Mouse (Mus musculus) ZHBTc4 (cell line): ENCODE data around the gene Gh.
"Not testable (repeated sequence)": the region's sequence is repeated elsewhere in the genome, so short reads cannot be mapped to it uniquely, and the experiment has no call there.

ENCODE experiments used
- DNase-seq: peaks from one replicate; pipeline ENCODE4 v3.0.0-alpha.2; 2011; ENCODE audit warnings: low read depth, low spot score

Gh gene

DNA sequence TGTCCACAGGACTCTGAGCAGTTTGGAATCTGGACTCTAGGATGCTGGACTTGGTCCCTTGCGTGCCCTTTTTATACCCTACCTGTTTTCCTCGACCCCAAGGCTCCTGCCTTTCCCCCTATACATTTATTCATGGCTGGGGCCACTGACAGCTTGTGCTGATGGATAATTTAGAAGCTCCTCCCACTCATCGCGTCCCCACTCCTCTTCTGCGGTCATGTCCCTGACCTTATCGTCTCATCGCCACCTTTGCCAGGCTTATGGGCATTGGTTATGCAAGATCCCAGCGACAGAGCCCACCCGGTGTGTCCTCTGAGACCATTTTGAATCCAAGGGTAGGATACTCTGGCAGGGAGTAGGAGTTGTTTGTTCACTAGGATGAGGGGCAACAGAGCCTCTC, at the start of gene Gh:
Gh (minus strand) TSS at position 101 of the 400 bp plus-strand sequence.
- no peak for DNase-seq

DNA sequence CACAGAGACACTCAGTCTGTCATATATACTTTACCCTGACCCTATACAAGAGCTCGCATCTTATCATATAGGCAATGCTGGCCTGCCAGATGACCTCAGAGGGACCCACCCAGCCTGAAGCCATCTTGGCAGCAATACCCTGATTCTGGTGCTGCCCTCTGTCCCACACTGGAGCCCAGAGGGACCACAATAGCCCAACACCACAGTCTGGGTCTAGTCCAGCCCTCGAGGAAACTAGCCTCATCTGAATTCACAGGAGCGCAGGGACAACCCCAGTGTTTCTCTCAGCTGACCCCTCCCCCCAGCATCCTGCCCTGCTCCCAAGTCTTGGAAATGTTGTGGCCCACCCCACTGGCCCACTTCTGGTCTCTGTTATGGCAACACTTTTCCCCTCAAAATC, 49.6 kb upstream of the Gh start:
- DNase-seq = no peak

DNA sequence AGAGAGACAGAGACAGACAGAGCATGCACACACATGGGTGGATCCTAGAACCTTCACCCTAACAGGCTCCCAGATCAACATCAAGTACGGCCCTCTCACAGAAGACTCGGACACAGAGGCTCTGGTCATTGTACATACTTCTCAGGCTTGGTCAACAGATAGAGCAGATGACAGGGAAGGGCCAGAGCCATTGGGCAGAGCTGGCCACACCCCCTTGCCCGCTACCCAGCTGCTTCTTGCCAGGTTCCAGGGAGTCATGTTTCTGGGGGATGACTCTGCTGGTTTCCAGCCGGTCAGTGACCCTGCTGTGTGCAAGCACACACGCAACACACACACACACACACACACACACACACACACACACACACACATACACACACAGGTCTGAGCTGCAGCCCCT, 49.2 kb upstream of the Gh start:
- no peak for DNase-seq

DNA sequence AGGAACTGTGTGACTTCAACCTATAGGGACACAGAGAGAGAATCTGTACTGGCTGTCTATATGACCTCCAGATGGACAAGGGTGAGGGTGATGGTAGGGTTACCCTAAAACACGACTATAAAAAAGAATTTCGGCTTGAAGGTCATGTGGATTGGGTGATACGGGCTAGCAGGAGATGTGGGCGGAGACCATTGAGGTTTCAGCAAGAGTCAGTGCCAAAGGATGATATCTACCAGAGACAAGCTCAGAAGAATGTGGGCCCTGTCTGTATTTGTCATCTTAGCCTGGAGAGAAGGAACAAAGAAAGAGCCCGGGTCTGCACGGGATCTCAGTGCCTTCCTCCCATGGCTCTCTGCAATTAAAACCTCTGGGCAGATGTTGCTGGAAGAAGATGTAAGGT, 48.1 kb upstream of the Gh start:
- DNase-seq = no peak

DNA sequence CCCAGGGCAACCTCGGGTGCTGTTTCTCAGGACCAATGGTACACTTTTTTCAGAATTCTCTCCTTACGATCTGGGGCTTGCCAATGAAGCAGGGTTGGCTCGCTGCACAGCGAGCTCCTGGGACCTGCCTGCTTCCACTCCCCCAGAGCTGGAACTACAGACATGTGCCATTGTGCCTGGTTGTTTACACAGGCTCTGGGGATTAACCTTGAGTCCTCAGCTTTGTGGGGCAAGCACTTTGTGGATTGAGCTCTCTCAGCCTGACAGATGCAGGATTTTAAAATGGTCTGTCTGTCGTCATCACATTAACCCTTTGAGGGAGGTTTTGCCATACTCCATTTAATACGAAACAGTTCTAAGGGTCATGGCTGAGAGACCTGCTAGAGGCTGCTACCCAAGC, 43.2 kb upstream of the Gh start:
- DNase-seq = no peak

DNA sequence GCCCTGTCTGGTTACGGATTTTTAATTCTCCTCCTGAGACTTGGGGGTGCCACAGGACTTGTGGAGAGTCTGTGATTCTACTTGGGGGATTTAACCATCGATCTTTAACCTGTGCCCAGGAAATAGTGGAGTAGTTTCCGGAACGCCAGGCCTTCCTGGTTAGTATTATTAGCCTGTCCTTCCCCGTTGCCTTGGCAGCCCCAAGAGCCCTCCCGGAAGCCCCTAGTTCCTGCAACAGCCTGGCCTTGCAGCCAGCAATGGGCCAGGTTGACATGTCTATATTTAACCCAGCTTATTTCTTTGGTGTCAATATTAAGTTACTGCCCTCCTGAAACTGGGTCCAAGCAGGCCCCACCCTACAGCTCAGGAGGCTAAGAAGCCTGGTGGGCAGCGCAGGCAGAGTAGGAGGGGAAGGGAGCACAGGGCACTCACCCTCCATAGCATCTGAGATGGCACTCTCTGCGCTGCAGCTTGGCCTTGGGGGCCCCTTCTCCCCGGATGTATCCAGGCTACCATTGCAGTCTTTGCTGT, 39.4 kb upstream of the Gh start:
- DNase-seq = no peak

DNA sequence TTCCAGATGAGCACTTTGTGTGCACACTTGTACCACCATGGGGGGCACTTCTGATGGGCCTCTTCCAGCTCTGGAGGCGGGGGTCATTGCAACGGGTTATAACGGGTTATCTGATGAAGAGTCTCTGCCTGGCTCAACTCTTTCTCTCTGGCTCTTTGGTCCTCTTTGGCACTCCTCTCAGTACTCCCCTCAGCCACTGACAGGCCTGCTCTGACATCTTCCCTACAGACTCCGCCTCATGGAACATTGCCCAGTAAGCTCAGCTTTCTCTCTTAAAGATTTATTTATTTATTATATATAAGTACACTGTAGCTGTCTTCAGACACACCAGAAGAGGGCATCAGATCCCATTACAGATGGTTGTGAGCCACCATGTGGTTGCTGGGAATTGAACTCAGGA, 37.7 kb upstream of the Gh start:
- not testable (repeated sequence) for DNase-seq

DNA sequence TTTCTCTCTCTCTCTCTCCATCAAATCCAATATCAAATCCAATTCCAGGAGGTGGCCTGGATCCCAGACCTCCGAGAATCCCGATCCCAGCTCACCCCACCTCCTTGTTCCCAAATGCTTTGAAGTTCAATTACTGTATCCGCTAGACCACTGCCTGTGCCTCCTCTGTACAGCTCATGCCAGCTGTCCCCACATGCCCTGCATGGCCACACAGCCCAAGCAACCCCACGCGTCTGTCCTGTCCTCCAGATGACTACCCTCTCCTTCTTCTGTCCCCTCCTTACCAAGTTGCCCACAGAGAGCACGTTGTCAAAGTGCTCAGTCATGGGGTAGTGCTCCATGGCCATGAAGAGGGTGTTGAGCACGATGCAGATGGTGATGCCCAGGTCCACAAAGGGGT, 37.2 kb upstream of the Gh start:
- no peak for DNase-seq

DNA sequence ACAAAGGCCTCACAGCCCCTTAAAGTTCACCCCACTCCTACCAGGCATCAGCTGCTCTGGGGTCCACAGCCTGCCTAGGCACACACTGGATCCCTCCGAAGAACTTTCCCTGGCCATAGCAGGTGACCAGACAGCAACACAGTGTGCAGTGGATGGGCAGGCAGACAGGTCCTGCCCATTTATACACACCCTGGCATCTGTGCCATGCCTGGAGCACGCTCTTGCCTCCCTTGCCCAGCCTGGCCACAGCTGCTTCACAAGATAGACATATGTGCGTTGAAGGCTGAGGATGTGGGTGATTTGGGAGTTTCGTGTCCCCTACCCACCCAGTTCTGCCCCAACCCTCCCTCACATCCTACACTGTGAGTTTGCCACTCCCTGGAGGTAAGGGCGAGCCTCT, 36.4 kb upstream of the Gh start:
- DNase-seq = no peak

DNA sequence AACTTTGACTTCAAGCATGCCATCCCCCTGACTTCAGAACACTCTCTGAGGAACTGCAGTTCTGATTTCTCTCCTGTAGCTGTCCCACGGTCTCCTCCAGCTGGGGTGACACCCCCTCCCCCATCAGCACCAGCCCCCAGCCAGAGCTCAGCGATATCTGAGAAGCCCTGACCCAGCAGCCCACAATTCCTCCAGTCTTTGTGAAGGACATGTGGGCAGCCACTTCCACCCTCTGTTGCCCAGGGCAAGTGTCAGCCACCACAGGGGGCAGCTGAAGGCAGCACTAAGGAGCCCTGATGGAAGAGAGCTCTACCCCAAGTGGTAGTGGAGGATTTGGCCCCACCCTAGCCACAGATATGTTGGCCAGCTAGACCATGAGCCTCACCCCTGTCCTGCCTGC, 32.4 kb upstream of the Gh start:
- no peak for DNase-seq

DNA sequence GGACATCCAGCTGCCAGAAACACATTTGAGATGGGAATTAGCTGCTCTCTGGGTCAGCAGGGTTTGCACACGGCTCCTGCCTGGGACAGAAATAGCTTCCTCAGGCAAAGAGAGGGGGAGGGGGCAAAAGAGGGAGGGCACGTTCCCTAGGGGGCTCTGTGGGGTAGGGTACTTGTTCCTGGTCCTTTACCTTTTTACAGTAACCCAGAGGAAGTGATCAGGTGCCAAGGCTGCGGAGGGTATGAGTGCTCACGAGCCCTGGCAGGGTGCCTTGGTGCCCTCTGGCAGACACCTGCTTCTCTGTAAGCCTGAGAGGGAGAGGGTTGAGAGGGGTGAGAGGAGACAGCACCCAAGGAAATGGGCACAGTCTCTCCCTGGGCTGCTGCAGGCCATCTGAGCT, 30.8 kb upstream of the Gh start:
- DNase-seq = no peak

DNA sequence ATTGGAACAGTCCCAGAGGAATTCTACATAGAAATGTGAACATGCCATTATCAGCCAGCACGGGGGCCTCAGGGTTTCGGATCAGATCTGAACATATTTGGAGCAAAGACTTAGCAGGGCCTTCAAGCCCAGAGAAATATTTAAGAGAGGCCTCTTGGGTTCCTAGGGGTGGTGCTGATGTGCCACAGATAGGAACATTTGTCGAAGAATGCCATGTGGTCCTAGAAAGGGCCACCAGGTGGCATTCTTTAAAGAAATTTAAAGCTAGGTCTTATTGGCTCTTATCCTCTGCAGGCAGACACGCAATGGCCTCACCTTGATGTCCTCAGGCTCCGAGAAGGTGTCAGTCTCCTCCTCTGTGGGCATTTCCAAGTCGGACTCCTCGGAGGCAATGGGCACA, 28.0 kb upstream of the Gh start:
- peak; percentile 66 for DNase-seq

DNA sequence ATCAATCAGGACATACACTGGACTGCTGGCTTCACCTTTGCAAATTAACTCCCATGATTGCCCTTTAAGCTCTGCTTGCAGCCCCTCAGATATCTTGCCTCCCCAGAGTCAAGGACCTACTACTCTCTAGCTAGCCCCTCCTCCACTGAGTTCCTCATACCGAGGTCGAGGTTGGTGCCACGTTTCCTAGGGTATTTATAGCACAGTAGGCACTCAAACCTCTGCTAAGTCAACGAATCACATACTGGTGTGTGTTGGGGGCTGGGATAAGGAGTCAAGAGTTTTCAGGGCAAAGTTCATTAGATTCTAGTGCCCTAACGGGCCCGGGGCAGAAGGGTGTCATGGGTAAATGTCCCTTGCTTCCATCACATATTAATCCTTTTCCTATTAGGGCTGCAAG, 27.5 kb upstream of the Gh start:
- no peak for DNase-seq

DNA sequence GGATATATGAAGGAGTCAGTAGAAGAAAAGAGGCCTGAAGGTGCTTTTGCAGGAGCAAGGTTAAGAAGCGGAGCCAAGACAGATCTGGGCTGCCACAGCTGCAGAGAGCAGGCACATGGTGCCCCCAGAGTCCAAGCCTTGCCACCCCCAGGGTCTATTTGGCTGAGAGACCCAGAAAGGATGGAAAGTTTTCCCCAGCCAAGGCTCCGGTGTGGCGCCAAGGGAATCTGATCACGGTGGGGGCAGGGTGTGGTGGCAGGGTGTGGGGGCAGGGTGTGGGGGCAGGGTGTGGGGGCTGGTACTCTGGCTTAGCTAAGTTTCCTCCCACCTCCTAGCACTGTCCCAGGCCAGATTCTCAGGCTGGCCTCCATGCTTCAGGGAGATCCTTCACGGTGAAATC, 26.9 kb upstream of the Gh start:
- no peak for DNase-seq

DNA sequence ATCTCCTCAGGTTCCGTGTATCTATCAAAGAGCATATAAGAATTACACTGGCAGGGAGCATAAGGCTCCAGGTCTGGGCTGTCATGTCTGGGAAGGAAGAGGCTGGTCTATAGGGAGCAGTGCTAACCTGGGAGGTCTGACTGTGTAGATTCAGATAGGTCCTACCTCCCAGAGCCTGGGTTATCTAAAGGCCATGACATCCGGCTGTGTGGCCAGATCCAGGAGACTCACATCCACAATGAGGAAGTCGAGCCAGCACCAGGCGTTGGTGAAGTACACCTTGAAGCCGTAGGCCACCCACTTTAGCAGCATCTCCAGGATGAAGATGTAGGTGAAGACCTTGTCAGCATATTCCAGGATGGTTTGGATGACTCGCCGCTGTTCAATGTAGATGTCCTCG, 24.8 kb upstream of the Gh start:
- DNase-seq = no peak

DNA sequence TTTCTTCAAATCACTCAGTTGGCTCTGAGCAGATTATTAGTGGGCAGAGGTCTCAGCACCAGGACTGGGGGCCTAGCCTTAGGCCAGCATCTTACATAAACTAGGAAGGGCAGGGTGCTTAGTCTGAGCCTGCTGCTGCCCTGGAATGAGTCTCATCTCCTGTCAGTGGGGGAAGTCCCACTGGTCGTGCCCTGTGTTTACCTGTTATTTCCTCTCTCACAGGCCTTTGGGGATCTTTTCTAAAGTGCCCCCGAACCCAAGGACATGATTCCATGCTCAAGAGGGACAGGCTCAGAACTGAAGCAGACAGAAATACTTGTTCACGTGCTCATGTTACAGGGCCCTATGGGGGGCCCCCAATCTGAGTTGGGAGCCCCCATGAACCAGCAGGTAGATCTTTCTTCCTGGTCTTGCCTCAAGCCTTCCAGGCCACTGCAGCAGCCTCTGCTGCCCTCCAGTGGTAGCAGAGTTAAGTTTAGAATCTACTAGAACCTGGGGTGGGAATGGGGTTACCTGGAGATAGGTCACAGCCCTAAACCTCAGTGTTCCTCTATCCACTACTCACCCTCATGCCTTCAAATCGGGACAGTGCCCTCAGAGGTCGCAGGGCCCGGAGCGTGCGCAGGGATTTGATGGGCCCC, 24.0 kb upstream of the Gh start:
- DNase-seq = peak; percentile 71

DNA sequence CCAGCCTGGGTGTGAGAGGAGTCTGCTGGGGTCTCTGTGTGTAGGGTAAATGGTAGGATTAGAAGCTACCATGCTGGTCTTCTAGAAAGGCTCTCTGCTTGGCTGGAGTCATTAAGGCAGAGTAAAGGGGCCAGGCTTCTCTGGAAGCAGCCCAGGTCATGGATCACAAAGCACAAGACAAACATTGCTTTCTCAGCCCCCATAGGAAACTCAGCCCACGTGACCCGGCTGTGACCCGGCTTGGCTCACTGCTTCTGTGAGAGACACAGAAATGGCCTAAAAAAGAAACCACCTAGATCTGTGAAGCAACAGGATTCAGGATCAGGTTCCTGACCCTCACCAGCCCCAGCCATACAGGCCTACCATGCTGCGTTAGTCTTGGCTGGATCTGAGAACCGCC, 23.2 kb upstream of the Gh start:
- DNase-seq = no peak

DNA sequence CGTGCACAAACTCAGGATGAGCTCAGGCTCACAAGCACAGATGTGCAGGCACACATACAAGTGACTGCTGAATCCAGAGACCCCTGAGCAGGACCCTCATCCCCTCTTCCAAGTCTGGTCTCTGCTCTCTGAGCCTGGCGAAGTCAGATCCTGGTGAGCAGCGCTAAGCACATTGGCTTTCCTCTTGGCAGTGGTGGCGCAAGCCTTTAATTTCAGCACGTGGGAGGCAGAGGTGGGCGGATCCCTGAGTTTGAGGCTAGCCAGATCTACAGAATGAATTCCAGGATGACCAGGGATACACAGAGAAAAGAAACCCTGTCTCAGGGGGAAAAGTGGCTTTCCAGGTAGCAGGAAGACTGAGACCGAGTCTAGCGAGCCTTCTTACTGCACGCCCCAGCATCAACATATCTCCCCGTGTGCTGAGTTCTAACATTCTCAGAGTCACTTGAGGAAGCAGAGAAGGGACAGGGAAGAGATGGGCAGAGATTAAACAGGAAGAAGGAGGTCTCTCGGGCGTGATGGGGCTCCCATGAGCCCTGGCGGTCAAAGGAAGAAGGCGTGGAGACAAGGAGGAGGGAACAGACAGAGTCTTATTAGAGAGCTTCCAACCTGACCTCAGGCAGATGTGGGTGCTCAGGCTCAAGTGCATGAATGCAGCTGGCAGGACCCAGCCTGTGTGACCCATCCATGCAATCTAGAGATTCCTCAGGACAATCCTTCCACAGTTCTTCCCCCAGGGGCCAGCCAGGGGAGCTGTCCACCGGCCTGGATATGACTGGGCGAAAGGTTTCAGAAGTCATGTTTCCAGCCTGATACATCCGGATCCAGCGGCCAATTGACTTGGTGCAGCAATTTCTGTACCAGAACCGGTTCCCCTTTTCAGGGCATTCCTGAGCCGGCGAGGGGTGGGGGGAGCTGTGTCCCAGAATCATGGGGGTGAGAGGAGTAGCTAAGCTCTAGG, 17.0 kb upstream of the Gh start:
- no peak for DNase-seq

DNA sequence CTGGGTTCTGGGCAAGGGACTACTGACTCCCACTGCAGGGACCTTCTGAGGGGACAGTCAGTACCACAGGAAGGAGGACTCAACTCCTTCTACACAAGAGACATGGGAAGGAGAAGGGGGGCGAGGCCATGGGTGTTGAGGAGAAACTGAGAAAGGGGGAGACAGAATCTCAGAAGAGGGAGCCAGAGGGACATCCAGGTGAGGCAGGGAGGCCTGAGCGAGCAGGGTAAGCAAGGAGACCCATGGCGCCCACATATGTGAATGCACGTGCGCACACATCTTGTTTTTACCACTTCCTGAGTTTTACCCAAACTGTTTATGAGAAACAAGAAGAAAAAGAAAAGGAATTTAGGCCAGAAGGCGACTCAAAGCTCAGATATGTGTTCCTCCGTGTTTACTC, 16.1 kb upstream of the Gh start:
- no peak for DNase-seq

DNA sequence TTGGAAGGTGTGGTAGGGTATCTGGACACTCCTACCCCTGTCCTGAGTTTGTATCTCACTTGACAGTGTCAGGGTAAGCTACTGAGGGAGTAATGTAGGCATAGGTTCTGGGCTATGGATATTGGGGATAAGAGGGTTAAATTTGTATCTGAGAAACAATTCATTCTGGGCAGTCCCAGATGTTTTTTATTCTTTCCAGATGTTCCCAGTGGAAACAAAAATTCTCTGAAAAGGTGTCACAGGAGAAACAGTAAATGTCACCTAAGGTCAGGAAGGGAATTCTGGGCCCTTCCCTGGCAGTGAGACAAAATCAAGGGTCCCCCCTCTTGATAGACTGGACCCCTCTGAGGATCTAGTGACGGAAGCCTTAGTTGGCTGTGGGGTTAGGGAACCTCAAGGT, 14.8 kb upstream of the Gh start:
- DNase-seq = no peak

DNA sequence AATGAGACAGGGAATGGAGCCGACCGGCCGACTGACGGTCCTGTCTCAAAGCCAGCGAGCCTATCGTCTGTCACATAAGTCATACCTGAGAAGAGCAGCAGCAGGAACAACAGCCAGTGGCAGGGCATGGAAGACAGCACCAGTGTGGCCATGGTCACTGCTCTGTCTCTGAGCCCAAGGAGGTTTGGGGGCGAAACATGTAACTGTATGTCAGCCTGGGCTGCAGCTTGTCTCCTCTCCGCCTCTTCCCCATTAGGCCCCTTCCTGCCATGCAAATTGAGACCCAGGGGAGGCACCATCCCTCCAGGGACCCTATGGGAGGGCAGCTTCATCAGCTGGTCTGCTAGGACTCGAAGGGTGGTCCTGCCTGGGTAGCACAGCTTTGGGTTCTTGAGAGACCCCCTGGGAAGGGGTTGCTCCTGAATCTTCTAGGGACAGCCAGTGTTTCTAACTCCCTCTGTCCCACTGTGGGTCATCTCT, 12.7 kb upstream of the Gh start, which contains the start of gene Cd79b:
Cd79b (minus strand) TSS at position 430 of the 480 bp plus-strand sequence.
- DNase-seq = no peak

DNA sequence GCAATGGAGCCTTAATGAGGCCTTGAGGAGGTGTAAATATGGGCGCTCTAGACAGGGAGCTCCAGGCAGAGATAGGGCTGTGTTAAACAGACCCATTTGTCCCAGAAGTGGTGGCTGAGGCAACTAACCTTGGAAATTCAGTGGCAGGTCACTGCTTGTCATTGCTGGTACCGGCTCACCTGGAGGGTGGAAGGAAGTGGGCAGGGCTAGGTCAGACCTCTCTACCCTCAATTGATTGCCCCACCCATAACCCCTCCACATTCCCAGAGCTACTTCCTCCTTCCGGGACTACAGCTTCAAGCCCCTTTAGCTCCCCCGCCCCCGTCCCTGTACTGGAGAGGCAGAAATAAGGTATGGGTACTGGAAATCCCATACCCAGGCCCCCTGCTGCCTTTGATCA, 11.9 kb upstream of the Gh start:
- DNase-seq = peak; percentile 65

DNA sequence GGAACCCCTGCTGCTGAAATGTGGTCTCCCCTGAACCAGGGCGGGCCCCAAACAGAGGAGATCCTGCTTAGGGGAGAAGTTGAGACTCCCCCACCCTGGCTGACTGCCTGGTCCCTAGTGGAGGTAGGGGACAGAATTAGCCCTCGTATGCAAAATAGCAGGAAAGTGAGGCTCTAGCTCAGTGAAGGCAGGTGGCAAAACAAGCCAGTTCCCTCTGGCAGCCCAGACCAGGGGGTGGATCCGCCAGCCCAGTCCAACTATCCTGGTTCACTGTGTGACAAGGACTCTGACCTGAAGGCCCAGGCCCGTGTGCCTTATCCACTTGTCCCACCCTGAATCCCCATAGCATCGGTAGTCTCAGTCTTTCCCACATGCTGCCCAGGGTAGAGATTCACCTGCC, 8.5 kb upstream of the Gh start:
- no peak for DNase-seq
